Mouse (Mus musculus) kidney, embryonic 15.5 days (tissue): ENCODE data around the gene Gm17416. TPM values are rescaled to one million over a fixed set of nuclear protein-coding genes. Genes with fewer than 3 reads are reported as not detected.

Source experiments
- ATAC-seq: fragments of 200-750 bp; cut with Nextera tagmentation; replicated peaks from 2 replicates; pipeline ENCODE4 v1.8.0; 2017; ENCODE audit warnings: moderate TSS enrichment; ENCODE audit not compliant: low FRiP score
- H3K27ac ChIP-seq: fragments of 300-500 bp; sonication (generic); 2 replicates; pipeline ENCODE4 v1.5.1; 2015; ENCODE audit warnings: mild to moderate bottlenecking, inconsistent platforms
- H3K27me3 ChIP-seq: fragments of 300-500 bp; sonication (generic); 2 replicates; pipeline ENCODE4 v1.6.1; 2015; ENCODE audit warnings: inconsistent platforms
- H3K36me3 ChIP-seq: fragments of 300-500 bp; sonication (generic); 2 replicates; pipeline ENCODE4 v1.6.1; 2015; ENCODE audit warnings: inconsistent platforms
- H3K4me1 ChIP-seq: fragments of 300-500 bp; sonication (generic); 2 replicates; pipeline ENCODE4 v1.6.1; 2015; ENCODE audit warnings: inconsistent platforms
- H3K4me2 ChIP-seq: fragments of 300-500 bp; sonication (generic); 2 replicates; pipeline ENCODE4 v1.6.1; 2015; ENCODE audit warnings: moderate library complexity, mild to moderate bottlenecking, inconsistent platforms
- H3K4me3 ChIP-seq: fragments of 300-500 bp; sonication (generic); replicated peaks from 2 replicates; pipeline ENCODE4 v1.5.1; 2015; ENCODE audit warnings: mild to moderate bottlenecking, inconsistent platforms
- H3K9ac ChIP-seq: fragments of 300-500 bp; sonication (generic); 2 replicates; pipeline ENCODE4 v1.6.1; 2015; ENCODE audit warnings: mild to moderate bottlenecking, inconsistent platforms
- H3K9me3 ChIP-seq: fragments of 300-500 bp; sonication (generic); replicated peaks from 2 replicates; pipeline ENCODE4 v1.6.1; 2016; ENCODE audit warnings: inconsistent platforms
- WGBS: fragments of 180-500 bp; shearing (Covaris S2); methylation state at CpG from one replicate; pipeline ENCODE4 v1.1.7; 2015; ENCODE audit warnings: mixed read lengths; 5-methylcytosine and 5-hydroxymethylcytosine counted together
- polyA plus RNA-seq: library from polyadenylated mRNA; unstranded; fragments of >200 nt; fragmentation: Nextera tagmentation; extraction: Ambion mirVana; gene quantifications from 2 replicates; pipeline ENCODE4 v1.2.1, GENCODE M21; 2015

Gene Gm17416
- polyA plus RNA-seq = not detected in 2 replicates

- no peak for ATAC-seq
- H3K27ac ChIP-seq = peak within 1 kb of the TSS; percentile 67
Measured at GRCm38 (mm10) chr2:152569038-152569437, at the start of gene Gm17416. Gene Gm17416, plus strand, starts transcription at chr2:152569338.

GRCm38 (mm10) chr2:152539944-152540710 lies 29.0 kb upstream of the Gm17416 start, which contains the start of gene Defb29:
Gene Defb29, minus strand, starts transcription at chr2:152540098.
- peak; percentile 10; the same call in 1 of the 2 replicates for ATAC-seq

More at GRCm38 (mm10) chr2:152569038-152569437, at the start of gene Gm17416:
- WGBS = 82% methylated on average over 5 of the region's 5 CpGs
- H3K9ac ChIP-seq = no peak within 1 kb of the TSS
- no peak within 1 kb of the TSS for H3K4me3 ChIP-seq
- no peaks in the 10 kb centered on the region for H3K9me3 ChIP-seq
- no peaks in the 10 kb centered on the region for H3K27me3 ChIP-seq
- H3K4me1 ChIP-seq = 0 out of 2 replicates have a peak, but pooled peaks cover under 1% of the 10 kb centered on the region
- H3K36me3 ChIP-seq = no peaks in the 10 kb centered on the region
- H3K4me2 ChIP-seq = no peak within 1 kb of the TSS

DNA sequence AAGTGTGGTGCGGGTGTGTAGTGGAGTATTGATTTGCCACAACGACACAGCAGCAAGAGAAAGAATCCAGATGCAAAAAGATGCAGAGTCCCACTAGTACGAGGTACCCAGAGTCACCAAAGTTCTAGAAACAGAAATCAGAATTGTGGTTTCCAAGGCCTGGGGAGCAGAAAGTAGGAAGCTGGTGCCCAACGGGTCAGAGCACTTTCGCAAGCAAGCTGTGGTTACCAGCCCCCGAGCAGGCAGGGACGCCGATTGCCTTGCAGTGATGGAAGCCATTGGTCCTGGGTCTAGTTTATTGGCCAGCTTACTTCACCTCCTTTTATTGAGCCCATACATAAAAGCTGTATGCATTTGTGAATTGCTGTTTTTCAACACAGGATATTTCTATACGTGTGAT lies 27.2 kb upstream of the Gm17416 start:
- ATAC-seq = no peak
- peaks cover 39% of the 10 kb centered on the region for H3K4me1 ChIP-seq
- no peaks in the 10 kb centered on the region for H3K27me3 ChIP-seq
- WGBS = 82% methylated on average over 9 of the region's 9 CpGs
- H3K36me3 ChIP-seq = no peaks in the 10 kb centered on the region
- no peak overlapping the region for H3K4me2 ChIP-seq
- no peak overlapping the region for H3K9ac ChIP-seq
- H3K27ac ChIP-seq = no peak overlapping the region
- H3K9me3 ChIP-seq = peaks cover 4% of the 10 kb centered on the region; the same call in 1 of the 2 replicates
- H3K4me3 ChIP-seq = no peak overlapping the region

More at GRCm38 (mm10) chr2:152539944-152540710, 29.0 kb upstream of the Gm17416 start, which contains the start of gene Defb29:
- 0 out of 2 replicates have a peak within 1 kb of the TSS, but pooled peaks have one; percentile 41 for H3K27ac ChIP-seq
- no peaks in the 10 kb centered on the region for H3K36me3 ChIP-seq
- H3K4me1 ChIP-seq = peaks cover 32% of the 10 kb centered on the region
- no peak within 1 kb of the TSS for H3K4me2 ChIP-seq
- WGBS = 37% methylated on average over 13 of the region's 13 CpGs
- H3K9me3 ChIP-seq = peaks cover 4% of the 10 kb centered on the region; the same call in 1 of the 2 replicates
- H3K27me3 ChIP-seq = no peaks in the 10 kb centered on the region
- H3K9ac ChIP-seq = no peak within 1 kb of the TSS
- H3K4me3 ChIP-seq = no peak within 1 kb of the TSS

- H3K9ac ChIP-seq = no peak overlapping the region
- 80% methylated on average over 2 of the region's 2 CpGs for WGBS
- no peaks in the 10 kb centered on the region for H3K27me3 ChIP-seq
- H3K27ac ChIP-seq = peak overlapping the region; percentile 79
- no peak overlapping the region for H3K4me3 ChIP-seq
- H3K9me3 ChIP-seq = peaks cover 4% of the 10 kb centered on the region; the same call in 1 of the 2 replicates
- H3K36me3 ChIP-seq = no peaks in the 10 kb centered on the region
- ATAC-seq = no peak
- no peak overlapping the region for H3K4me2 ChIP-seq
- peaks cover 39% of the 10 kb centered on the region for H3K4me1 ChIP-seq
Measured at GRCm38 (mm10) chr2:152542897-152543296, 26.2 kb upstream of the Gm17416 start.

- Histone ChIP-seq H3K4me2 (no peak overlapping the region), H3K9me3 (peaks cover 4% of the 10 kb centered on the region; the same call in 1 of the 2 replicates), H3K27me3 (no peaks in the 10 kb centered on the region), H3K27ac (peak overlapping the region; percentile 79), H3K4me3 (no peak overlapping the region), H3K36me3 (no peaks in the 10 kb centered on the region), H3K9ac (no peak overlapping the region), H3K4me1 (peaks cover 39% of the 10 kb centered on the region)
- WGBS = 52% methylated on average over 4 of the region's 4 CpGs
- peak; percentile 63 for ATAC-seq
Measured at GRCm38 (mm10) chr2:152543478-152543877, 25.7 kb upstream of the Gm17416 start.

DNA sequence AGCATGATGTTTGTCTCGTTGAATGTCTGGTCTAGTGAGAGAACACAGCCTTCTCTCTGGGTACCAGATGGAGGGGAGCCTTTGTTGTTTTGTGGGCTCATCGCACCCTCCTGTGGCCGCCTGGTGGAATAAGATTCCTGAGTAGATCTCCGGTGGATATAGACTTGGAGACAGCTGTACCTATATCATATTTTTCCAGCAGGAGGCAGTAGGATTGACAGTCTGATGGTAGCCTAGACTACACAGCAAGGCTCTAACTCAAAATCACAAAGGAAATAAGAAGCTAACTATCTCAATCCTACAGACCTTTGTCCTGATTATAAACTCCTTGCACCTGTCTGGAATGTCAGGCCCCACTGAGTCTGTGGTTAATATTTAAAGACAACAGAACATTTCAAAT lies 24.4 kb upstream of the Gm17416 start:
- peak overlapping the region; percentile 79; the same call in 1 of the 2 replicates for H3K27ac ChIP-seq
- no peak overlapping the region for H3K9ac ChIP-seq
- H3K4me1 ChIP-seq = peaks cover 39% of the 10 kb centered on the region
- H3K36me3 ChIP-seq = no peaks in the 10 kb centered on the region
- H3K4me2 ChIP-seq = no peak overlapping the region
- H3K4me3 ChIP-seq = no peak overlapping the region
- peaks cover 4% of the 10 kb centered on the region; the same call in 1 of the 2 replicates for H3K9me3 ChIP-seq
- ATAC-seq = peak; percentile 79
- 13% methylated on average over 4 of the region's 4 CpGs for WGBS
- no peaks in the 10 kb centered on the region for H3K27me3 ChIP-seq

- Histone ChIP-seq H3K4me2 (no peak overlapping the region), H3K27me3 (no peaks in the 10 kb centered on the region), H3K9me3 (no peaks in the 10 kb centered on the region), H3K4me3 (no peak overlapping the region), H3K36me3 (no peaks in the 10 kb centered on the region), H3K9ac (no peak overlapping the region), H3K27ac (0 out of 2 replicates have a peak overlapping the region, but pooled peaks have one; percentile 6), H3K4me1 (peaks cover 38% of the 10 kb centered on the region)
- WGBS = 63% methylated on average over 5 of the region's 5 CpGs
- no peak for ATAC-seq
Measured at GRCm38 (mm10) chr2:152548124-152548523, 21.0 kb upstream of the Gm17416 start.

DNA sequence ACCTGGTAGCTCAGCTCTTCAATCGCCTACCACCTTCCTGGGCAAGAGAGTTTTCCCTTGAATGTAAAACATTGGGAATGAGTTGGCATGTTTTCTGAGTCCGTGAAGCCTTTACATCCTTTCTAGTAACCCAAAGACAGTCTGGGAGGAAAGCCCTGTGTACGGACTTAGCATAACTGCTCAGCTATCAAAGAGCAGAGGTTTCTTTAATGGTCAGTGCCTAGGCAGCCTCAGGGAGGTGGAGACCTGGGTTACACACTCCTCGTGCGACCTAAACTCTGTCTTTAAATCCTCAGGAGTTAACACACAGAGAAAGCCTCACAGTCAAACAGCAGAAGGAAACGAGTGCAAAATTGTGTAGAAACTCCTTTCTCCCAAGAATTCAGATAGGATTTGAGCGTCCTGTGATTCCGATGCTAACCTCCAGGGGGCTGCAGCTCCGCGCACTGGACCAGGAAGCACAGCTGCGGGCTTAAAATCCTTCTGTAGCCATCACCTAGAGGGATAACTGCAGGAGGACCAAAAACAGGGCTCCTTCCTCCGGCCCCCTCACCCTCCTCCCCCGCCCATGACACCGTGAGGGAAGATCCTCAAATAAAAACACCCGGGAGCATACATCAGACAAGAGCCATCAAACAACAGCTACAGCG lies 15.2 kb upstream of the Gm17416 start:
- 0 out of 2 replicates have a peak, but pooled peaks have one; percentile 49 for ATAC-seq
- H3K9me3 ChIP-seq = no peaks in the 10 kb centered on the region
- peak overlapping the region; percentile 52 for H3K4me2 ChIP-seq
- 0 out of 2 replicates have a peak overlapping the region, but pooled peaks have one; percentile 41 for H3K27ac ChIP-seq
- no peak overlapping the region for H3K9ac ChIP-seq
- H3K4me3 ChIP-seq = peak overlapping the region; percentile 21; the same call in 1 of the 2 replicates
- H3K36me3 ChIP-seq = no peaks in the 10 kb centered on the region
- H3K4me1 ChIP-seq = peaks cover 23% of the 10 kb centered on the region
- no peaks in the 10 kb centered on the region for H3K27me3 ChIP-seq
- WGBS = 11% methylated on average over 16 of the region's 16 CpGs

- Histone ChIP-seq H3K9me3 (no peaks in the 10 kb centered on the region), H3K4me3 (no peak overlapping the region), H3K9ac (no peak overlapping the region), H3K4me2 (no peak overlapping the region), H3K27ac (no peak overlapping the region), H3K36me3 (no peaks in the 10 kb centered on the region), H3K4me1 (peaks cover 15% of the 10 kb centered on the region), H3K27me3 (no peaks in the 10 kb centered on the region)
- 94% methylated on average over 7 of the region's 7 CpGs for WGBS
- ATAC-seq = no peak
Measured at GRCm38 (mm10) chr2:152556655-152557054, 12.5 kb upstream of the Gm17416 start.

DNA sequence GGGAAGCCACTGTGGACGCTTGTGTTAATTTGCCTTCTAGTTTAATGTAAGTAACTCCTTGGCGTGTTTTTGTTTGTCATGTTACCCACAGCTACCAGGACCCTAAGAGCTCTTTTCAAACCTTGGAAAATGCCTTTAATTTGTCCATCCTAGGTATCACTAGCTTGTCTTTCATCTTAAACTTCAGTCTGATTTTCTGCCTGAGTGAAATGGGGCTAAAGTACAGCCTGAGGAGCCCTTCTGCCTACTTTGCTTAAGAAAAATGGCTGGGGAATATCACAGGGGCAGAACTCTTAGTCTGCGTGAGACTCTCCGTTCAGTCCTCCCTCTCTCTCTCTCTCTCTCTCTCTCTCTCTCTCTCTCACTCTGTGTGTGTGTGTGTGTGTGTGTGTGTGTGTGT lies 743 bp downstream of the Gm17416 start:
- Histone ChIP-seq H3K27ac (peak overlapping the region; percentile 67), H3K36me3 (no peaks in the 10 kb centered on the region), H3K4me1 (0 out of 2 replicates have a peak, but pooled peaks cover 2% of the 10 kb centered on the region), H3K27me3 (no peaks in the 10 kb centered on the region), H3K4me2 (no peak overlapping the region), H3K4me3 (no peak overlapping the region), H3K9ac (no peak overlapping the region), H3K9me3 (no peaks in the 10 kb centered on the region)
- 78% methylated on average over 4 of the region's 4 CpGs for WGBS
- ATAC-seq = no peak

- H3K4me1 ChIP-seq = 0 out of 2 replicates have a peak, but pooled peaks cover 2% of the 10 kb centered on the region
- no peaks in the 10 kb centered on the region for H3K9me3 ChIP-seq
Measured at GRCm38 (mm10) chr2:152570313-152570712, 1.2 kb downstream of the Gm17416 start.

More at GRCm38 (mm10) chr2:152570313-152570712, 1.2 kb downstream of the Gm17416 start:
- Histone ChIP-seq H3K27me3 (no peaks in the 10 kb centered on the region), H3K27ac (peak overlapping the region; percentile 67), H3K36me3 (no peaks in the 10 kb centered on the region), H3K9ac (no peak overlapping the region), H3K4me3 (no peak overlapping the region), H3K4me2 (no peak overlapping the region)
- WGBS = 72% methylated on average over 6 of the region's 6 CpGs
- ATAC-seq = 0 out of 2 replicates have a peak, but pooled peaks have one; percentile 29
